Mouse (Mus musculus): ENCODE measurements around the gene Plekhg1.

Plekhg1 gene

DNA sequence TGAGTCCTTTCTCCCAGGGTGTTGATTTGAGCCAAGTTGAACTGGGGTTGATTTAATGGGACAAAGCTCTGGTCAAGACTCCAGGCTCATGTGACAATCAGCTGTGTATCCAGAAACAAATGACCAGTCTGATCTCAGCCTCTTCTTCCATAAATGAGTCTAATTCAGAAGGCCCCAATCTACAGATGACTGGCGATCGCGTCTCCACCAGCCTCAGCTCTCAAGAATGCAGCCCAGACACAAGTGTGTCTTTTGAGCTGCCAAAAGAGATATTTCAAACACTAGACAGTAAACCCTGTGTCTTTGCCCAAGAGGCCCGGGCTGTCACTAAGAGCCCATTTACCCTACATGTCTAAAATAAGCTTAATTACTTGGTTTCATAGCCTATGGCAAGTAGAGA is 148.3 kb downstream of the Plekhg1 start:
- DNase-seq (ENCODE audit: low spot score in 2 of 2): no peak

DNA sequence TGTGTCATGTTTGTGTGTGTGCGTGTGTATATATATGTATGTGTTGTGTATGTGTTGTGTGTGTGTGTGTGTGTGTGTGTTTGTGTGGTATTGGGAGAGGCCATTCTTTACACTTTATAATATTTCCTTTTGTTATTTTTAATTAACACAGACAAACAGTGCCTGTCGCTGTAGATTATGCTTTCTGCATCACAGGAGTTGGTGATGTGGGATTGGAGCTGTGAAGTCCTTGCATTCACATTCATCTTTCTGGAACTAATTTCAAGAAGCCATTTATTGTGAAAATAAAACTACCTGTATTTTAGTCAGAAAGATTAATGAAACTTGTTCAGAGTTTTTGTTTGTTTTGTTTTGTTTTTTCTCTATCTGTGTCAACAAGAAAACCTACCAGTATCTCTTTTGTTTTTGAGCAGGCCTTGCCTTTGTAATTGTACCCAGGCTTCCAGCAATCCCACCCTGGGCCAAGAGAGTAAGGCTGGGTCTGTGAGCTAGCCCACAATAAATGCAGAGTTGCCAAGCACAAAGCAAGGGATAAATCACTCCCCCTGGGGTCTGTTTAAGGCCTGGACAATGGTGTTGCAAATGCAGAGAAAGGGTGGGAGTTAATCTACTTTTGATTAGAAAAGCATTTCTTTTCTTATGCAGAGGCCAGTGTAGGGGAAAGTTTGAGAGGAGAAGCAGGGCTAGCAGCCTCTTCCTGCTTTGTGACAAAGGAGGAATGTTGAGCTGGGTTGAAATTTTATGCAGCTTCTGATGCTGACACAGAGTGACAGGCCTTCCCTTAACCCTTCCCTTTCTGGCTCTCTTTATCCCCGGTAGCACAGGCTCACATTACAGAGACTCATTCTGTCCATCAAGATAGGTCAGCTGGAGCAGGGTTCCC is 151.5 kb downstream of the Plekhg1 start:
- no peak for DNase-seq (ENCODE audit: low spot score in 2 of 2)

DNA sequence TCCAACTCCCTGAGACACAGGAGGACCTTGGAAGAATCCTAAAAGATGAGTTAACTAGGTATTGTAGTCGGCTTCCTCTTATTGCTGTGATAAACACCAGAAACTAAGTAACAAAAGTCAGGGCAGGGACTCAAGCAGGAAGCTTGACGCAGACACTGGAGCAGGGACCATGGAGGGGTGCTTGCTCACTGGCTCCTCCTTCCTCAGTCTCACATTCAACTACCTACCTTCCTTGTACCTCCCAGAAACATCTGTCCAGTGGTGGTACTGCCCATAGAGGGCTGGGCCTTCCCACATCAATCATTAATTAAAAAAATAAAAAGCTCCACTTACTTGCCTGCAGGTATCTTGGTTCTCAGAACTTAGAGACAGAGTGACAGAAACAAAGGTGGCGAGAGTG is 152.2 kb downstream of the Plekhg1 start:
- DNase-seq (ENCODE audit: low spot score in 2 of 2): no peak

DNA sequence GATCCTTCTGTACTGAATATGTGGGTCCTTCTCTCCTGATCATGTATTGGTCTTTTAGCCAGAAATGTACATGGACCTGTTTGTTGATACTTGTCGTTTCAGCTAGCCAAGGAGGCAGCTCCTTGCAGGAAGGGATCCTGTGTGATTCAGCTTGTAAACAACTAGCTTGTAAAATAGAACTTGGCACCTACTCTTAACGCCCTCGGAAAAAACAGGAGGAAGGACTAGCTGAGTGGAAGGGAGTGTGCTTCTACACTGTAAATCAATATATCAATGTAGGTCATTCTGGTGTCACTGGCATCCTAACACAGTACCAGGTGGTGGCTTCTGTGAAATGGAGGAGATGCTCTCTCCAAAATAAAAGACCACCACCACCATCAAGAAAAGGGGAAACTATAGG is 157.9 kb downstream of the Plekhg1 start:
- DNase-seq (ENCODE audit: low spot score in 2 of 2): no peak

DNA sequence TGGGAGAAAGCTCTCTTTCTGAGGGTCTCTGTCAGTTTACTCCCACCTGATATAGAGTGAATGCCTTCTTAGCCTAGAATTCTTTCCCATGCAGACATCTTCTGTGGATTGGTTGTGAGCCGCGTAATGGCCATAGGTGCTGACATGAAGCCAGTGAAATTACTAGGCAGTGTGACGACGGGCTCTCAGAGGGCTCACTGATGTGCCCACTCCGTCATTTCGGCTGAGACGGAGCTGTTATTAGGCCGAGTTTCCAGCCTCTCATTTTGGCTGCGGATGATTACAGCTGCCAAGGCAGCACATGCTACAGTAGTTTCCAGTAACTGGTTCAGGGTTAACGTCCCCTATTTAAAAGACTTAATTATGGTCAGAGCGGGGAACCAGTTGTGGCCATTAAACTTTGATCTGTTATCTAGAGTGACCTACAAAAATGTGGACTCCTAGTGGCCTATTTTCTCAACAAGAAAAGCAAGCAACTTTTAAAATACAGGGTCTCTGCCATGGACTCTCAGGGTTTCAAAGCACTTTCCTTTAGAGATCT is 160.3 kb downstream of the Plekhg1 start:
- no peak for DNase-seq (ENCODE audit: low spot score in 2 of 2)

DNA sequence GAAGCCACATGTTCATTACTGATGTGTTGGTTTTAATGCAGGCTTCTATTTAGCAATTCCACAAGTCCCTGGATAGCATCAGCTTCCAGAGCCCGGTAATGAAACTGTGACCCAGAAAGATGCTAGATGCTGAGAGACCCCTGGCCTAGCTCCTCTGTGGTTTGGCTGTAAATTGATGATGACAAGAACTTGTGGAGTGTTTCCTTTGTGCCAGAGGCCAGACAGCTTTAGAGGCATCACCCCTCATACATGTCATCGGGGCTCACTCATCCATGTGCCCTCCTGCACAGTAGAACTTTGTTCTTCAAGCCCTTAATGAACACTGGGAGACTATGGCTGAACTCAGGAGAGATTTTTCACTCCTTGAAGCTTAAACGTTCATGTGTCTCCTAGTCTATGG is 165.6 kb downstream of the Plekhg1 start:
- no peak for DNase-seq (ENCODE audit: low spot score in 2 of 2)

DNA sequence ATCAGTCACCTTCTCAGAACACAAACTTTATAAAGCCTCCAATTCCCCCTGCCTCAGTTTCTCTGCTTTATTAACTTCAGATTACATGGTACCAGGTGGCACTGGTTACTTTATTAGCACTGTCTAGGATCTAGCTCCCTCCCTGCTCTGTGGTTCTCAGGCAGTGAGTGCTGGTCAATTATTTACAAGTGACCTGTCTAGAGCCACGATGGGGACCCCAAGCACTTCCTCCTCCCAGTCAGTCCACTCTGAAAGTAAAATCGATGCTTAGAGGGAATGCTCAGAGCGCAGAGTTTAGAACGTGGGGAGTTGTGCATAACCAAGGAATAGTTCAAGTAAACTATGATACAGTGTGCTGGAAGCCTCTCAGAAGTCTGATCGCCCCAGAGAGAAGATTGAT is 173.9 kb downstream of the Plekhg1 start:
- no peak for DNase-seq (ENCODE audit: low spot score in 2 of 2)

DNA sequence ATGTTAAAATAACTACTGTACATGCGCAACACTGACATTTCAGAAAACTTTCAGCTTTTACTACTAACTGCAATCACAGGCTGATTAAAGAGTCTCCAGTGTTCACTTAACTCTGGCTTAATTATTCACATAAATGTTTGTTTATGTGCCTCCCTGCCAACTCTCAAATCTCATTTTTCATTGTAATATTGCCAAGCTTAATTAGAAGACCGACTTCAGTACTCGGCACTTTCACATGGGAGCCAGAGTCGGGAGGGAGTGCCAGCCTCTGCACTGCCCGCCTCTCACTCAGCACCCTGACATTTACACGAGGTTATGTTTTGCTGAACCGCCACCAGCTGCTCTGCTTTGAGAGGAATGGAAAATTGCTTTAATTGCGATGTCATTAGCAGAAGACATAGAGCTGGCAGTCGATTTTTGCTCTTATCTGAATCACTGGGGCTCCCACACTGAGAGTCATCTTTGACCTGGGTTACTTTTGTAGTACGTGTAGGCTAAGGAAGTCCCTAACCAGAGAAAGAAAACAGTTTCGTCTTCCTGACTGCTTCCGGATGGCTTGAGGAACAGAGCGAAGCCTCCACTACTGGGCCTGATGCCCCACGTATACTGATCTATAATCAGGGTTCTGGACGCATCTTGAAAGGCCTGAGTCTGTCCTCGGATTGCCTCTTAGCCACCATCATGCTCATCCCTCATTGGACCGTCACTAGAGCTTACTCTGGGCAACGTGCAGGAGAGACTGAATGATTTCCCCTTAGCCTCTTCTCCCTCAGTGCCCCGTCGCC is 180.4 kb downstream of the Plekhg1 start:
- DNase-seq (ENCODE audit: low spot score in 2 of 2): no peak

DNA sequence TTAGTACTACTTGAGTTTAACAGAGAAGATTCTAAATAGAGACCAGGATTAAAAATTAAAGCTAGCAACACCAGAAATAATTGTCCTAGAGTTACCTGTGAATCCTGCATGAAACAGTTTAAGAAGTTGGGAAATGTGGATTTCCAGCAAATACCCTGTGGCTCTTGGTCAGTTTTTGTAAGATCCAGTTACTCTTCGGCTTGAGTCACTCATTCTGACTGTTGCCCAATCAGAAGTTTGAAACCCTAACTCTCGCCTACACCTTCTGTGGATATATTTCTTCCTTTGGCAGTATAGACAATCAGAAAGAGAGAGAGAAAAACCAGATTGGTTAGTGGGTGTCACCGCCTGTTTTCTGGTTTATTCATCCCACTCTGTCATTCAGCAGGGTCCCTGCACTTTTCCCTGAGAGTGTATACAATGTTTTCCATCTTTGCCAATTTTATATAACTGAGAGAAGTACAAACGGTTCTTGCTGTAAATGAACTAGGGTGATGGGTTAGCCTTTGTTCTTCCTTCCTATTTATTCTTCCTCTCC is 187.9 kb downstream of the Plekhg1 start:
- DNase-seq (ENCODE audit: low spot score in 2 of 2): no peak

DNA sequence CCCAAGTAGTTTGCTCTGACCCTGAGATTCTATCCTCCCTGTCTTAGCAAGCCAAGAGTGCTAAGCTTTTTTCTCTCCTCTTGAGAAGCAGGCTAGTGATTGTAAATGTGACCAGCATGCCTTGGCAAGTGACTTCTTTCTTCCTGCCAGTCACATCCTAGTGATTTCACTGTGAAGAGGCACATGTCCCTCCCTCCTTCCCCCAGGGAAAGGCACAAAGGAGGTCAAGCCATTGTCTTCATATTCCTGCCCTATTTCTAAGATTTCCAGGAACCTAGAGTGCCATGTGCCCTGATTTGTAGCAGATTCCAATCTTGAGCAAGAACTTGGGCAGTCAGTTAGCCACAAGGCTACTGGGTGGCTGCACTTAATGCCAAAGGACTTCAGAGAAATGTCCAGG is 191.7 kb downstream of the Plekhg1 start:
- no peak for DNase-seq (ENCODE audit: low spot score in 2 of 2)

DNA sequence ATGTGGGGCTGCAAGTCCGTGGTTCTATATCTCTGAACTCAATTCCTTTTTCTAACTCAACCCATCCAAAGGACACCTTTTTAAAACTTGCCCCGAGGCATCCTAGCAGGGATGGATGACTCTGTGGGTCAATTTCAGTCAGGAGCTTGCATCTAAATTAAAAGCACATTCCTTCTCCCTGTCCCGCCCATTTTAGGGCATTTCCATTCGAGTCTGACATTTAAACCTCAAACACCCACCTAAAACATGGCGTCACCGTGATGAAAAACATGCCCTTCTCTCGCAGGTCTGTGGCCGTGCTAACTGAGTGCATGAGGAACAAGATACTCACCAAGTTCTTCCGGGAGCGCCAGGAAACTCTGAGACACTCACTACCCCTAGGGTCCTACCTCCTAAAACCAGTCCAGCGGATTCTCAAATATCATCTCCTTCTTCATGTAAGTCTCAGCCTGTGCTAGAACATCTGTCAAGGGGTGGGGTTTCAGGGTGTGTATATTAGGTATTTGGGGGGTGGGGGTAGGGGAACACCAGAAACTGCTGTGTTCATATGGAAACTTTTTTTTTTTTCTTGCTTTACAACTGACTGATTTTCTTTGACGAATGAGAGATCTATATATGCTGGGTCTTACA is 193.3 kb downstream of the Plekhg1 start:
- DNase-seq (ENCODE audit: low spot score in 2 of 2): no peak

DNA sequence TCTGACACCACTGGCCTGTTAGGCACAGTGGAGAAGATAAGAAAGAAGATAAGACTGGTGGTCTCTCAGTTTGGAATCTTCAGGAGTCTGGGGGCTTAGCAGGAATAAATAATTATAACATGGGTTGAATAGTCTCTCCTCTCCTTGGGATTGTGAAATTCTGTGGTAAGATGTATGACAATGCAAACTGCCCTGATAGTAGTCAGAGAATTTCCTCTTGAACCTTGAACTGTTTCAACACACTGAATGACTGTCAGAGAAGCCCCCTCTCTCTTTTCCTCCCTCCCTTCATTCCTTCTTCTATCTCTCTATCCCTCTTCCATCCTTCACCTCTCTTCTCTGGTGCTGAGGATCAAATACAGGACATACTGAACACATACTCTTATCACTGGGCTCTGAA is 196.7 kb downstream of the Plekhg1 start:
- DNase-seq (ENCODE audit: low spot score in 2 of 2): no peak

DNA sequence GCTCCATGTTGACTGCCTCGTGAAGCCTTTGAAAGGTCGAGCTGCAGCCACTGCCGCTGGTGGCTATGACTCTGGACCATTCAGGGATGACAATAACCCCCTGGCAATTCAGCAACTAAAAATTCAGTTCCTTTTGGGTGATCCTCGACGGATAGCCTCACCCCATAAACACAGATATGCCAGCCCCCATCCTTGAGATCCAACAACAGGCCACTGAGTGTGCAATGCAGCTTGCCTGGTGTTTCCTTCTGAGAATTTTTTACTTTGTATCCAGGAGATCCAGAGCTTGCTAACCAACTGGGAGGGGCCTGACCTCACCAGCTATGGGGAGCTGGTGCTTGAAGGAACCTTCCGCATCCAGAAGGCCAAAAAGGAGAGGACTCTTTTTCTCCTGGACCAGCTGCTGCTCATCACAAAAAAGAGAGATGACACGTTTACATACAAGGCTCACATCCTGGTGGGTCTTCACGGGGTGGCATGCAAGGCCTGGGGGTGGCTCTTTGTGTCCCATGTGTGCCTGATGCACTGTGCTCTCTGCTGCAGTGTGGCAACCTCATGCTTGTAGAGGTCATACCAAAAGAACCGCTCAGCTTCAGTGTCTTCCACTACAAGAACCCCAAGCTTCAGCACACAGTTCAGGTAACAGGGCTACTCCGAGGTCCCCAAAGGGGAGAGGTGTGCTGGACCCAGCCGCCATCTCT is 199.9 kb downstream of the Plekhg1 start:
- DNase-seq (ENCODE audit: low spot score in 2 of 2): no peak

DNA sequence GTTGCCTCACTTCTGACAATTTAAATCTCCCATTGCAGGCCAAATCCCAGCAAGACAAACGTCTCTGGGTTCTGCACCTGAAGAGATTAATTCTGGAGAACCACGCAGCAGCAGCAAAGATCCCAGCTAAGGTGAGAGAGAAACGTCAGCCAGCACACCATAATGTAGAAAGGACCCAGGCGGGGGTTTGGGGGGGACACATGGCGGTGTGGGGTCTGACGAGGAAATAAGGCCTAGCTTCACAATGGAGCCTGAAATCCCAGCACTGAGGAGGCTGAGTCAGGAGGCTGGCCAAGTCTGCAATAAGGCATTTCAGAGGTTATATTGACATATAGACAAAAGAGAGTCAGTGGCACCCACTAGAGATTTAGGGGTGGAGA is 200.4 kb downstream of the Plekhg1 start:
- no peak for DNase-seq (ENCODE audit: low spot score in 2 of 2)

DNA sequence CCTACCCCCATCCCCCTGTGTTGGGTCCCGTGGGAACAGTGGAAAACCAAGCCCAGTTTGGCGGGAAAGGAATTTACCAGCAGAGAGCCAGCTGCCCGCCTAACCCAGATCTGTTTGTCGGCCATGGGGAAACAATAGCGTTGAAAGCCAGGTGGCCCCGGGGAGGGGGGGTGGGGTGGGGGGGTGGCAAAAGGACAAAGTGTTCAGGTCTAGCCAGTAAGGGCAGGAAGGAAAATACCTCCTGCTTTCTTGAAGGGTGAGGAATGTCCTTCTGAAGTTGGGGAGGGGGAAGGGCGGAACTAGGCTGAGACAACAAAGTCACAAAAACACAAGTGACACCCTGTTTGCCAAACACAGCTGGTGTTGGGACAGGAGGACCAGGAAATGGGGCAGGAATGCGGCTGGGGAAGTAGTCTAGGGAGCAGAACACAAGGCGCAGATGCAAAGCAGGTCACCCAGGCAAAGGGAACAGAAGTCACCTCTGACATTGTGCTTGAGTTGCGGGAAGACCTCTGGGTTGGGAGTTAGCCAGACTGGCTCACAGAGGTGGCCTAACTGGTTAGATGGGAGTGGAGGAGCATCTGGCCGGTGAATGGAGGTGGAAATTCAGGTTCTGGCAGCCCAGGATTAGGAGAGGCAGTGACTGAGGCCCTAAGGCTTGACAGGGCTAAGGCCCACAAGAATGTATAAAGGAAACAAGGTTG is 201.0 kb downstream of the Plekhg1 start:
- DNase-seq (ENCODE audit: low spot score in 2 of 2): peak; percentile 74 to 80

DNA sequence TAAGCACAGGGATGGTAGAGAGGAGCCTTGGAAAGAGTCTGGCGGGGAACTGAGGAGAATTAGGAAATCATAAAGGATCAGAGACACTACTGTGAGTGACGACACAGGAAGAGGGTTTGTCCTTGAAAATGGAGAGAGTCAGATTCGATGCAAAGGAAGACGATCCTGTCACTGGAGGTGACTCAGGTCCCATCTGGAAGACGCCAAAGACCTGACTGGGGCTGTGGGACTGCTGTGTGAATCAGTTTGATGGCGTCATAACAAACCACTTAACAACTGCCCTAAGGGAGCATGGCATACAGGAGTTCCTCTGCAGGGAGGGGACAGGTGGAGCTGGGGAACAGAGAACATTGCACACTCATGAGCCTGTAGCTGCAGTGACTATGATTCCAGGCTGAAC is 202.1 kb downstream of the Plekhg1 start:
- no peak for DNase-seq (ENCODE audit: low spot score in 2 of 2)

DNA sequence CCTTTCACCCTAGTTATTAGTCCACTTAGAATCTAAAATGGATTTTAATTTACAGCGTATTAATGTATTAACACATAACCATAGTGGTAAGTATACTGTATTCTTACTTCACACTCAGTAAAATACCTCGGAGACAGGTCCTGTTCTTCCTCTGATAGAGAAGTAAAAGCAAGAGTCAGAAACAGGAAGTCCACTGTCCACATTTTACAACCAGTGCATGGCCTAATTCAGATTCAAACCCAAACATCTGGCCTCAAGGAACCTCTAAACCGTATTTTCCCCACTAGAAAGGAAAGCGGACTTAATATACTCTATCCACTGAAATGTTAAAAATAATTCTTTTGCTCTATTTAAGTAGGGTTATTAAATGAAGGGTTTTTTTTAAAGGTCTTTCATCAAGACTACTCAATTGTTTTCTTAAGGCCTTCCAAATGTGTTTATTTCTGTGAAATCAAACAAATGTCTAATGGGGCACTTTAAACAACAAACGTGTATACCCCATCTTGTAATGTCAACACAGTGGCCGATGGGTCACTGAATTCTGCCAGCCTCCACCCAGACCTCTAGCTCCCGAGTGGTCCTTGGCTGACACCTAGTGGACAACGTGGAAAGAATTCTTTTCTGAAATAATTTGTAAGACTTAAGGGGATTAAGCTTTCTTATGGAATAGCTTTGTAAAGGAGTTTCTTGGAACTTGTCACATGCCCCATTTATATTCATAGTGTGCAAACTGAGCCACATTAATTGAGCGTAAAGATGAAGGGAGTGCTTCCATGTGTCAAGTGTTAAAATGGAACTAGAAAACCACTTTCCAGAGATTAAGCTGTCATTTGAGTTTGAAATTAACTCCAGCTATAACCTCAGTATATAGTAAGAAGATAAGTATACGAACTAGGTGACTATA is 203.6 kb downstream of the Plekhg1 start:
- peak; percentile 48 to 66 for DNase-seq (ENCODE audit: low spot score in 2 of 2)

DNA sequence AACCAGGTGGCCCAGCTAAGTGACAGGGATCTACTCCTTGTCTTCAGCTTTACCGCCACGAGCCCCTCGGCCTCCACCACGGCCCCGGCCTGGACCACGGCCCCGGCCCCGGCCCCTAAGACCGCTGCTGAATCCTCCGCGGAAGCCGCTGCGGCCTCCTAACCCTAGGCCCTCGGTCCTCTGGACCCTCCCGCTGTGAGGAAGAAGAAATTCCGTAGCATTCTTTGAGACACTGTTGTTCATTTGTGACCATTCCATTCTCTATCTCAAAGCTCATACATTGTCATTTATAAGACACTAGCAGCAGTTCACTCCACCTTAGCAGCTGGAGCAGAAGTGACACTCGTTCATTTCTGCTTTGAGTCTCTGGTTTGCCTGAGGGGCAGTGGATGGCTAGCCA is 206.7 kb downstream of the Plekhg1 start:
- no peak for DNase-seq (ENCODE audit: low spot score in 2 of 2)

DNA sequence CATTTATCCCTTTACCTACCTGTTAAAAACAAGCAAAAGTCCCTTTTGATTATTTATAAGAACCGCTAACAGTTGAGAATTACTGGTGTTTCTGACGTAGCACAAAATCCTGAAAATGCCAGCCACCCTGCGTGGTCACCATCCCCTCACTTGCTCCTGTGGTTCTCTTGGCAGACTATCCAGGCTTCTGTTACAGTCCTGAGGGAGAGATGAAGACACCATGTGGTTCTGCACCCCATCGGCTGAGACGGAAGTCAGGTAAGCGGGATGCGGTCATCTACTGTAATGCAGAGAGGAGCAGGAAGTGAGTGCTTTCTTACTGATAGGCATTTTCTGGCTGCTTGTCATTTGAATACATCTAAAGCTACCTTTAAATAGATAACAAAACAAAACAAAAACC is 207.2 kb downstream of the Plekhg1 start:
- no peak for DNase-seq (ENCODE audit: low spot score in 2 of 2)

DNA sequence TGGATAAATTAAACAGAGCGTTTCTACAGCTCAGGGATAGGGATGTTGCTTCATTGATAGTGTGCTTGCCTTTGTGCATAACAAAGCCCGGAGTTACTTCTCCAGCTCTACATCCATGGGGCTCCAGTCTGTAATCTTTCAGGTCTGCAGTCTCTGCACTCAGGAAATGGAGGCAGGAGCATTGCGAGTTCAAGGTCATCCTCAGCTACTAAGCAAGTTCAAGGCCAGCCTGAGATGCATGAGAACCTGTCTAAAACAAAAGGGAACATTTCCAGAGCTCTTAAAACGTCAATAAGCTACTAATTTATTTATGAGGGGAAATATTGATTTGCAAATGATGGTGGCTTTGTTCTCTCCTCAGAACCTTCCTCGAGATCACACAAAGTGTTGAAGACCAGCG is 209.1 kb downstream of the Plekhg1 start:
- no peak for DNase-seq (ENCODE audit: low spot score in 2 of 2)

All from urinary bladder, postnatal 36 days (tissue).